Mouse (Mus musculus) midbrain, embryonic 11.5 days (tissue): ENCODE results near the gene Nedd4. TPM values are rescaled to one million over a fixed set of nuclear protein-coding genes. Genes with fewer than 3 reads are reported as not detected.

Experiments
- ATAC-seq: fragments of 200-750 bp; cut with Nextera tagmentation; 2 replicates; pipeline ENCODE4 v1.8.0; 2017; ENCODE audit warnings: moderate TSS enrichment, moderate library complexity; ENCODE audit not compliant: low FRiP score
- DNase-seq: peaks from one replicate; pipeline ENCODE4 v3.0.0; 2015; ENCODE audit warnings: low spot score; ENCODE audit errors: missing footprints
- H3K27ac ChIP-seq: fragments of 300-500 bp; sonication (generic); 2 replicates; pipeline ENCODE4 v1.5.1; 2014; ENCODE audit warnings: low read depth, low read length
- H3K27me3 ChIP-seq: fragments of 300-500 bp; sonication (generic); 2 replicates; pipeline ENCODE4 v1.6.1; 2014; ENCODE audit warnings: mild to moderate bottlenecking, low read length, moderate library complexity, mixed read lengths; ENCODE audit not compliant: control insufficient read depth, insufficient read depth
- H3K36me3 ChIP-seq: fragments of 300-500 bp; sonication (generic); 2 replicates; pipeline ENCODE4 v1.6.1; 2014; ENCODE audit warnings: mild to moderate bottlenecking, low read length, moderate library complexity, mixed read lengths; ENCODE audit not compliant: control insufficient read depth, insufficient read depth
- H3K4me1 ChIP-seq: fragments of 300-500 bp; sonication (generic); 2 replicates; pipeline ENCODE4 v1.6.1; 2014; ENCODE audit warnings: low read length; ENCODE audit not compliant: control insufficient read depth, insufficient read depth
- H3K4me2 ChIP-seq: fragments of 300-500 bp; sonication (generic); 2 replicates; pipeline ENCODE4 v1.6.1; 2014; ENCODE audit warnings: mild to moderate bottlenecking, moderate library complexity
- H3K4me3 ChIP-seq: fragments of 300-500 bp; sonication (generic); 2 replicates; pipeline ENCODE4 v1.5.1; 2014; ENCODE audit warnings: low read depth, low read length
- H3K9ac ChIP-seq: fragments of 300-500 bp; sonication (generic); 2 replicates; pipeline ENCODE4 v1.6.1; 2014; ENCODE audit warnings: low read length
- H3K9me3 ChIP-seq: fragments of 300-500 bp; sonication (generic); 2 replicates; pipeline ENCODE4 v1.6.1; 2016; ENCODE audit warnings: low read length; ENCODE audit not compliant: control insufficient read depth
- WGBS: fragments of 180-500 bp; shearing (Covaris S2); extraction: QIAGEN DNeasy Blood & Tissue Kit; methylation state at CpG from one replicate; pipeline ENCODE4 v1.1.7; 2014; 5-methylcytosine and 5-hydroxymethylcytosine counted together
- polyA plus RNA-seq: library from polyadenylated mRNA; unstranded; fragments of >200 nt; fragmentation: Nextera tagmentation; extraction: Ambion mirVana; gene quantifications from 2 replicates; pipeline ENCODE4 v1.2.1, GENCODE M21; 2014

Gene Nedd4
- polyA plus RNA-seq, 1 experiment from 2014 or later: 812 TPM

DNA sequence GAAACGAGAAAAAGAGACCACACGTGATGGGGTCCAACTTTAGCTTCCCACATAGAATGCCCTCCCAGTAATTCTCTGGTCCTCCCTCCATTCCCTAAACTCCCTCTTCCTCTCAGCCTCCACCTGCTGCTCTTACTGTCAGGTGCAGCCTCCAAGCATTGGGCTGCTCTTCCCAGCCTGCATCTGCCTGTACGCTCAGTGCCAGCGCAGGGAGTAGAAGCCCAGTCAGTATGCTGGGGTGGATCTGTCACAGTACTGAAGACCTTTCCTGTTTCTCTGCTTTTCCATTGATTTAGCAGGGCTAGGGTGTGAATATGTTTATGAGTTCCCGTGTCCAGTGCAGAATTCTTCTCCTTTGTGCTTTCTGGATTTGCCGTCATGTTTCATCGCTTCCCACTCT lies 54.1 kb downstream of the Nedd4 start:
- H3K9me3 ChIP-seq: no peaks in the 10 kb centered on the region
- no peak overlapping the region for H3K4me2 ChIP-seq
- no peaks in the 10 kb centered on the region for H3K4me1 ChIP-seq
- H3K27me3 ChIP-seq: no peaks in the 10 kb centered on the region
- ATAC-seq: no peak
- H3K36me3 ChIP-seq: peaks cover 43% of the 10 kb centered on the region
- DNase-seq: no peak
- H3K9ac ChIP-seq: no peak overlapping the region
- no peak overlapping the region for H3K4me3 ChIP-seq
- H3K27ac ChIP-seq: no peak overlapping the region
- 92% methylated on average over 7 of the region's 7 CpGs for WGBS

DNA sequence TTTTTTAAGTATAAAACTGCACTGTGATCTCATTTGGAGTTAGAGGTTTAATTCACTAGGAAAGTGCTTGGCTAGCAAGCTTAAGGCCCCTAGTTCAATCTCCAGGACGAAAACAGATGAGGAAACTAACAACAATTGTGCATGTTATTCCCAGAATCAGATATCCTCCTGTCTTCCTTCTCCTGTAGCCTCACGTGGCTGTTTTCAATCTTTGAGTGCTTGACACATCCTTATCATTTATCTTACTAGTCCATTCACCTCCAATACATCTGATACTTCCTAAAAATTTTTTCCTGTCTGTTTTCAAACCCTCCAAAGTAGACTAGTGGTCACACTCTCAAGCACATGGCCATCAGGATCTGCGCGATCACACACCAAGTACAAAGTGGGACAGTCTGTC lies 57.0 kb downstream of the Nedd4 start:
- H3K4me2 ChIP-seq: no peak overlapping the region
- no peak for DNase-seq
- H3K4me1 ChIP-seq: no peaks in the 10 kb centered on the region
- H3K4me3 ChIP-seq: no peak overlapping the region
- no peak overlapping the region for H3K9ac ChIP-seq
- peaks cover 50% of the 10 kb centered on the region for H3K36me3 ChIP-seq
- H3K27me3 ChIP-seq: no peaks in the 10 kb centered on the region
- ATAC-seq: no peak
- no peaks in the 10 kb centered on the region for H3K9me3 ChIP-seq
- no peak overlapping the region for H3K27ac ChIP-seq
- 94% methylated on average over 4 of the region's 4 CpGs for WGBS

DNA sequence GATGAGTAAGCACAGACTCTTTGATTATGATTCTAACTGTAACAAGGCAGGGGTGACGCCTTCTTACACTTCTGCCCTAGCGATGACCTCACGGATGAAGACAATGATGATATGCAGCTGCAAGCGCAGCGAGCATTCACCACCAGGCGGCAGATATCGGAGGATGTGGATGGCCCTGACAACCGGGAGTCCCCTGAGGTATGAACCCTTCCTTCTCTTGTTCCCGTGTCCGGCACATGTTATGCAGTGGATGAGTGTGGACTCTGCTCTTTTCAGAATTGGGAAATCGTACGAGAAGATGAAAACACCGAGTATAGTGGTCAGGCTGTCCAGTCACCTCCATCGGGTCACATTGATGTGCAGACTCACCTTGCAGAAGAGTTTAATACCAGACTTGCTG lies 59.1 kb downstream of the Nedd4 start:
- no peak for ATAC-seq
- Histone ChIP-seq H3K36me3 (peaks cover 67% of the 10 kb centered on the region), H3K4me2 (no peak overlapping the region), H3K27ac (no peak overlapping the region), H3K27me3 (no peaks in the 10 kb centered on the region), H3K4me1 (no peaks in the 10 kb centered on the region), H3K4me3 (no peak overlapping the region), H3K9me3 (no peaks in the 10 kb centered on the region), H3K9ac (no peak overlapping the region)
- DNase-seq: no peak
- WGBS: 93% methylated on average over 14 of the region's 14 CpGs

DNA sequence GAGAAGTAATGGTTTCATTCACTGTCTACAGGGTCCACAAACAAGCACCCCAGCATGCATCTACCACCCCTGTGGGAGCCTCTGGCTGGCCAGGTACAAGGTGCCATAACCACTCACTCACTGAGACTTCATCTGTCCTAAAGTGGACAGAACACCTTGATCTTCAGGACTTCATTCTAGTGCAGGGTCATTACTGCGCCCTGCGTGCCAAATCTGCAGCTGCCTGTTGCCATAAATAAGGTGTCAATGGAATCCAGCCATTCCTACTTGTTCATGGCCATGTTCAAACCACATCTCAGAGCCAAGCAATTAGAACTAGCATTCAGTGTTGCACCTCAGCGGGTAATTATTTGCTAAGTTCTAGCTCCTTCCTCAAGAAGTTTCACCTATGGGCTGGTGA lies 60.5 kb downstream of the Nedd4 start:
- Histone ChIP-seq H3K4me3 (no peak overlapping the region), H3K27me3 (no peaks in the 10 kb centered on the region), H3K9me3 (no peaks in the 10 kb centered on the region), H3K9ac (no peak overlapping the region), H3K27ac (no peak overlapping the region), H3K4me2 (no peak overlapping the region), H3K36me3 (peaks cover 76% of the 10 kb centered on the region), H3K4me1 (no peaks in the 10 kb centered on the region)
- 95% methylated on average over 3 of the region's 3 CpGs for WGBS
- ATAC-seq: no peak
- no peak for DNase-seq

DNA sequence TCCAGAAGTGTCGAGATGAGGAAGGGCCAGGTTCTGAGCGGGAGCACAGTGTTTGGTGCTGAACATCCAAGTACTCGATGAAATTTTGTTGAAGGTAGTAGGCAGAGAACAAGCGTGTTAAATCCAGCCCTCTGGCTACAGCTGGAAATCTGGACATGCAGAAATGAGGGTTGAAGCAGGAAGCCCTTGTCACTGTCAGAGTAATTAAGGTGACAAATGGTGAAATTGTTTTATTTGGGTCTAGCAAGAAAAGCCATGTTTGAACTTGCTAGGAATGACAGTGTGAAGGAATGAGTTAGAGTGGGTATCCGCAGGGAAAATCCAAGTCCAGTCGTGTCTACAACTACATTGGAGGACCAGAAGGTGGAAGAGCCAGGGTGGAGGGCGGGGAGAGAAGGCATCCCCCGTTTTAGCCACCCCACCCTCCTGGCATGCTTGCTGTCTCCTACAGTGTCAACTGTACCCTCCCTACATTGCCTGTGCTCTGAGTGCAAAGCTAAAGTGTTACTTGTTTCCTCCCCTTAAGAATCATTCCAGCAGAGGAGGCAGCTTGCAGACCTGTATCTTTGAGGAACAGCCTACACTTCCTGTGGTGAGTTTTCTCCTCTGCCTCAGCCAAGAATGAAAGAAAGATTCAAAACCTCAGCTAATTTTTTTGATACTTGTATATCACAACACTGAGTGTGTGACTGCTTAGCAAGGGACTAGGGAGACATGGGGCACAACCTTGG lies 62.5 kb downstream of the Nedd4 start:
- H3K36me3 ChIP-seq: peaks cover 68% of the 10 kb centered on the region
- DNase-seq (no peak), ATAC-seq (no peak)
- no peak overlapping the region for H3K27ac ChIP-seq
- 90% methylated on average over 8 of the region's 8 CpGs for WGBS
- H3K4me2 ChIP-seq: no peak overlapping the region
- no peaks in the 10 kb centered on the region for H3K9me3 ChIP-seq
- H3K4me3 ChIP-seq: no peak overlapping the region
- no peak overlapping the region for H3K9ac ChIP-seq
- H3K4me1 ChIP-seq: no peaks in the 10 kb centered on the region
- no peaks in the 10 kb centered on the region for H3K27me3 ChIP-seq

DNA sequence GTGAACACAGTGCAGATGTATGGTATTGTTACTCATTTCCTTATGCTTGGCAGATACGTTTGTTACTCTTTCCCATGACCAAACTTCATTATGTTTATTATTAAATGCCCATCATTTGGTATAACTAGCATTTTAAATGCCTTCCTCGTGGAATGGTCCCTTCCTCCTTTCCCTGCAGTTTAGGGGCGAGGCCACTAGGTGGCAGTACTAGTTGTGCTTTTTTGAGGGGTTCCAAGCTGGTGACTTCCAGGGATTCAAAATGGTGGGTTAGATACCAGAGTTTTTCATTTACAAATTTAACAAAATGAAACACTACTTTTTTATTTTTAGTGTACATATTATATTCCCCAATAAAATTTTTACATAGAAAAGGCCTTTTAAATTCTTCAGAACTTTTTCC lies 71.8 kb downstream of the Nedd4 start:
- no peaks in the 10 kb centered on the region for H3K4me1 ChIP-seq
- peaks cover 61% of the 10 kb centered on the region for H3K36me3 ChIP-seq
- no peaks in the 10 kb centered on the region for H3K27me3 ChIP-seq
- peak; percentile 93 for DNase-seq
- no peak overlapping the region for H3K4me2 ChIP-seq
- no peak overlapping the region for H3K27ac ChIP-seq
- H3K9me3 ChIP-seq: no peaks in the 10 kb centered on the region
- WGBS: 43% methylated on average over 3 of the region's 3 CpGs
- no peak for ATAC-seq
- no peak overlapping the region for H3K9ac ChIP-seq
- no peak overlapping the region for H3K4me3 ChIP-seq

DNA sequence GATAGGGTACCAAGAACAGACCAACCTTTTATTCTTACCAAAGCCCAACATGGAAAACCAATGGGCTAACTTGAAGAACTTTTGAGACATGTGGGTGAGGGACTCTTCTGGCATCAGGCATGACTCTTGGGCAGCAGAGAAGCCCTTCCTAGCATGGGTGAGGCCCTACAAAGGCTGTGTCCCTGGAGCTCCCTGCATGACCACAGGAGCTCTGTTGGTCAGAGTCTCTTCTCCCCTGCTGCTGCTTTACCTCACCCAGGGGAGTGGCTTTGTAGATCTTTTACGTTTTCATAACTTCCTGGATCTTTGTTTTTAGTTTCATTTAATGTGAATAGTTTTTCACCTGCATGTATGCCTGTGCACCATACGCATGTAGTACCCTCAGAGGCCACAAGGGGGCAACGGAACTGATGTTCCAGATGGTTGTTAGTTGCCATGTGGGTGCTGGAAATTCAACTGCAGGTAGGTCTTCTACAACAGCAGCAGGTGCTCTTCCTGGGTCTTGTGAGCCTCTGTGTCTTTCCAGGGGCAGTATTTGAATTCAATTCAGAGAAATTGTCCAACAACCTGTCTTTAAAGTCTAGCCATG lies 73.8 kb downstream of the Nedd4 start:
- Histone ChIP-seq H3K36me3 (peaks cover 68% of the 10 kb centered on the region), H3K9ac (no peak overlapping the region), H3K27ac (no peak overlapping the region), H3K4me2 (no peak overlapping the region), H3K4me3 (no peak overlapping the region), H3K9me3 (no peaks in the 10 kb centered on the region), H3K27me3 (no peaks in the 10 kb centered on the region), H3K4me1 (no peaks in the 10 kb centered on the region)
- WGBS: 74% methylated on average over 3 of the region's 3 CpGs
- peak; percentile 97 for DNase-seq
- ATAC-seq: no peak

DNA sequence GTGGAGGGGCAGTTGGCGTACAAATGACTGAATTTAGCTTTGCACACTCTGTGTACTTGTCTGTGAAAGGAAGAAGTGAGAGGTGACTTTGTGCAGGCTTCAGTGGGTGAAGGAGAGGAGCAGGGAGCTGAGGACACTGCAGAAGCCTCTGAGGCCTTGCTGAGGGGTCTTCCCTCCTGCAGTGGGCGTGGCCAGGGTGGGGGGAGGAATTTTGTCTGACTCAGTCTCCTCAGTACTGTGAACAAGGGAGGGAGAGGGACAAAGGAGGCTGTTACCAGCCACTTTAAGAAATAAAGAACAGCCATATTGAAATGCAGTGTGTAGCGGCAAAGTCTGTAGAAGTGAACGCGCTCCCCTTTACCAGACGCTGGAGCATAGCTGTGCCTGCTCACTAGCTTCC lies 79.1 kb downstream of the Nedd4 start:
- Histone ChIP-seq H3K9me3 (no peaks in the 10 kb centered on the region), H3K4me1 (no peaks in the 10 kb centered on the region), H3K4me3 (no peak overlapping the region), H3K4me2 (no peak overlapping the region), H3K27ac (no peak overlapping the region), H3K36me3 (peaks cover 80% of the 10 kb centered on the region), H3K27me3 (no peaks in the 10 kb centered on the region), H3K9ac (no peak overlapping the region)
- DNase-seq: no peak
- ATAC-seq: no peak
- 91% methylated on average over 6 of the region's 6 CpGs for WGBS

DNA sequence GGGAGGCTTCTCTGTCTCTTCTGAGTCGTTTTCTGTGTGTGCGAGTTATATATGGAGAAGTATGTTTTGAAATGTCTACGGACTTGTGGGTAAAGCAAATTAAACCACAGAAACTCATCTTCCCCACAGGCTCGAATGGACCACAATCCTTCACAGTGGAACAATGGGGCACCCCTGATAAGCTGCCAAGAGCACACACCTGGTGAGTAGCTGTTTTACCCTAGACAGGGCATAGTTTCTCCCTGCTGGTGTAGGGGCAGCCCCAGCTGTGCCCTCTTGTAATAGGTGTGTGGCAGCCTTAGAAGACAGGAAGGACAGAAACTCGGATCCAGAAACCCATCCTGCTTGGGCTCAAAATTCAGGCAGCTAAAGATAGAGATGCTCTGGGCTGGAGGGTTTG lies 84.1 kb downstream of the Nedd4 start:
- no peaks in the 10 kb centered on the region for H3K27me3 ChIP-seq
- no peak overlapping the region for H3K4me2 ChIP-seq
- H3K4me3 ChIP-seq: no peak overlapping the region
- H3K27ac ChIP-seq: no peak overlapping the region
- H3K9me3 ChIP-seq: no peaks in the 10 kb centered on the region
- no peak overlapping the region for H3K9ac ChIP-seq
- DNase-seq (no peak), ATAC-seq (no peak)
- peaks cover 65% of the 10 kb centered on the region for H3K36me3 ChIP-seq
- 87% methylated on average over 5 of the region's 5 CpGs for WGBS
- H3K4me1 ChIP-seq: no peaks in the 10 kb centered on the region
